Mouse (Mus musculus): ENCODE measurements at regions not wholly inside any gene's neighbourhood (a gene's known extent, or its start where the extent isn't known, plus 50 kb on each side); places are given as distances from the start of the nearest gene placed in this dataset.

DNA sequence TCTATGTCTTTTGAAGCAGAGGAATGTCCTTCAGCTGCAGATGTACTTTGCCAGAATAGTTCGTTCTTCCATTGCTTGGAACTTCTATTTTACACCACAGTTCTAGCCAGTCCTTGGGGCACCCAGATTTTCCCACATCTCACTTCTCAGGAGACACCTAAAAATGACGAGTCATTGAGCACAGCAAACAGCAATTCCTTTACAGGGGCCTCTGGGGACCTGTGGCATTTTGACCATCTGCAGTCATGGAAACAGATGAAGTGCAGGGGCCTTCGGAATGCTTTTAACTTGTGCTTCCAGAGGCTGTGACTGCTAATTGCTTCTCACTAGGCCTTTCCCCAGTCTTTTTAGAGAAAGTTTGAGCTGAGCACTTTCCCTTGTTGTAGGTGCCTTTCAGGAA, 108.5 kb upstream of the Pard3b start:
- no peak for TF ChIP-seq MAFK (IDR thresholded peaks at IDR 0.05; ENCODE audit: insufficient read depth, low read depth, low read length)
- TF ChIP-seq CHD2 (IDR thresholded peaks at IDR 0.05; ENCODE audit: low read depth, low read length), result no peak

Data from ES-E14 (cell line).